Mouse (Mus musculus): ENCODE data around the gene Ptgis.
"Not testable (repeated sequence)": the region's sequence is repeated elsewhere in the genome, so short reads cannot be mapped to it uniquely, and the experiment has no call there.

The Ptgis gene

DNA sequence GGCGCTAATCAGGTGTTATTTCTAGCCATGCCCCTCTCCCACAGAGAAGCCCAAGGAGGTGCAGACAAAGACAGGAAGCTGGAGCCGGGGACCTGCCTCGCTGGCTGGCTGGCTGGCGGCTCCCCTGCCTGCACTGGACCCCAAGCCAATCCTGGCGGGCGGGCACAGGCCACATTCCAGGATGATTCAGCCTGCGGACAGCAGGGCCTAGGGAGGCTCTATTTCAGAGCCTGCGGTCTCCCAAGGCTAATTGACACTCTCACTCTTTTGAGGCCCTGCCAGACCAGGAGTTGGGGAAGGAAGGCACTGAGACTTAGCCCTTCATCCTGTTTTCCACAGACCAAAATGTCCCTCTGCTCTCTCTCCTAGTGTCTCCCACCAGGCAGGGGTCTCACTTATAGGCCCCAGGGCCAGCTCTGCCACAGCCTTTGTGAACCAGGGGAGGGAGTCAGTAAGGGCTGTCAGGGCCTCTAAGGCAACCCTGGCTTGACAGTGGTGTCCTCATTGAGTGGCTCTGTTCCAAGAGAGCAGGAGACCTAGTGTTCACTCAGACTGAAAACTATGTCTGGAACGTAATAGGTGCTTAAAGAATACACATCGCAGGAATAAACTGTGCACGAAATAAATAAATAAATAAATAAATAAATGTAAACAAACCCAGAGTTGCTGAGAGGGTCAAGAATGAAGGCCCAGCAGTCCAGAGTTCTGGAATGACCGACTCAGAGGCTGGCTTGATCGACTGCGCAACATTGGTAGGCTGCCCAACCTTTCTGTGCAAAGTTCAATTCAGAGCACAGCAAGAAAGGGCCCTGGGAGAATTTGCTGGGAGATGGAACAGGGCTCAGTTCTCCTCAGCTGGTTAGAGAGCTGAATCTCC is 8.0 kb downstream of the Ptgis start:
- no peak for DNase-seq (ENCODE audit: low spot score)

- no peak for DNase-seq (ENCODE audit: low spot score)
Measured at GRCm38 (mm10) chr2:167230554-167230953, 9.8 kb downstream of the Ptgis start.

DNA sequence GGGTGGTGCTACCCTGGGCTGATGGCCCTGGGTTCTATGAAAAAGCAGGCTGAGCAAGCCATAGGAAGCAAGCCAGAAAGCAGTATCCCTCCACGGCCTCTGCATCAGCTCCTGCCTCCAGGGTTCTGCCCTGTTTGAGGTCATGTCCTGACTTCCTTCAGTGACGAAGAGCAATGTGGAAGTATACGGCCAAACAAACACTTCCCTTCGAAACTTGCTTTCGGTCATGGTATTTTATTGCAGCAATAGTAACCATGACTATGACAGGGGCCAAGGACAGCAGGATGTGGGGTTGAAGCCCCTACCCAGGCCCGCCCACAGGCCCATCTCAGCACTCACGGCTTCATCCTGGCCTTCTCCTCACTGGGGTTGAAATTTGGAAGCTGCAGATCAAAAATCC is 15.5 kb downstream of the Ptgis start:
- DNase-seq (ENCODE audit: low spot score) = no peak

- no peak for DNase-seq (ENCODE audit: low spot score)
Measured at GRCm38 (mm10) chr2:167224194-167224593, 16.2 kb downstream of the Ptgis start.

GRCm38 (mm10) chr2:167222152-167222551 is 18.3 kb downstream of the Ptgis start:
- peak; percentile 78 for DNase-seq (ENCODE audit: low spot score)

DNA sequence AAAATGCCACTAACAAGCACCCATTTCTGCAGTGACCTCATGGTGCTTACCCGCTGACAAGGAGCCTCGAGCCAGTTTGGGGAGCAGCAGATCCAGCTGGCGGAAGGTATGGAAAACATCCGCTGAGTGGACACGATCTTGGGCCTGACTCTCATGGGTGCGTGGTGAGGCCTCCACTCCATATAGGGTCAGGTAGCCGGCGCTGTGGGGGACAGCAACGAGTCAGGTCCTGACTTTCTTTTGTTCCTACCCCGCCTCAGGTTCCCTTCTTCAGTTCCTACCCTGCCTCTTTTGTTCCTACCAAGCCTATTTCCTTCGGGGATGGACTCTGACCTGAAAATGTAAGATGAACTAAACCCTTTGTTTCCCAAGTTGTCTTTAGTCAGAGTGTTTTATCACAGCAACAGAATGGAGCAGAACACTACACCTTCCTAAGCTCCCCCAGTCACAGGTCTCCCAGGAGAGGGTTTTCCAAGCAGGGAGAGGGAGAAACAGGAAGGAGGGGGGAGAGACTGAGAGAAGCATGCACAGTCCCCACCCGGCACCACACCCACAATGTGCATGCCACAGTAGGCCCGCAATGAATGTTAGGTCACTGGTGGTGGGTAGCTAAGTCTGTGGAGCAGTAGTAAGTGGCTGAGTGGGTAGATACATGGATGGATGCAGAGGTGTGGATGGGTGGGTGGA is 19.1 kb downstream of the Ptgis start:
- no peak for DNase-seq (ENCODE audit: low spot score)

GRCm38 (mm10) chr2:167220736-167221135 is 19.7 kb downstream of the Ptgis start:
- DNase-seq (ENCODE audit: low spot score) = no peak

GRCm38 (mm10) chr2:167219154-167219775 is 21.1 kb downstream of the Ptgis start:
- DNase-seq (ENCODE audit: low spot score) = peak; percentile 90

- DNase-seq (ENCODE audit: low spot score) = no peak
Measured at GRCm38 (mm10) chr2:167213666-167214065, 26.7 kb downstream of the Ptgis start.

DNA sequence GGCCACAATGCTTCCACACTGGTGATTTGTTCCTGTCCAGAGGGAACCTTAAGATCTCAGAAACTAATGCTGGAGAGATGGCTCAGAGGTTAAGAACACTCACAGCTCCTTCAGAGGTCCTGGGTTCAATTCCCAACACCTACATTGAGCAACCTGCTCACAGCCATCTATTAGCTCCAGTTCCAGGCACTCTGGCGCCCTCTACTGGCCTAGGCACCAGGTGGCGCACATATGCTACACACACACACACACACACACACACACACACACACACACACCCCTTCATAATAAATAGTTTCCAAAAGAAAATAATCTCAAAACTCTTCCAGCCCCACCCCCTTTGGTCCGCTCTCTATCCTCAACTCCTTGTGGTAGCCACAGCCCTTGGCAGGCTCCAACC is 27.3 kb downstream of the Ptgis start:
- no peak for DNase-seq (ENCODE audit: low spot score)

DNA sequence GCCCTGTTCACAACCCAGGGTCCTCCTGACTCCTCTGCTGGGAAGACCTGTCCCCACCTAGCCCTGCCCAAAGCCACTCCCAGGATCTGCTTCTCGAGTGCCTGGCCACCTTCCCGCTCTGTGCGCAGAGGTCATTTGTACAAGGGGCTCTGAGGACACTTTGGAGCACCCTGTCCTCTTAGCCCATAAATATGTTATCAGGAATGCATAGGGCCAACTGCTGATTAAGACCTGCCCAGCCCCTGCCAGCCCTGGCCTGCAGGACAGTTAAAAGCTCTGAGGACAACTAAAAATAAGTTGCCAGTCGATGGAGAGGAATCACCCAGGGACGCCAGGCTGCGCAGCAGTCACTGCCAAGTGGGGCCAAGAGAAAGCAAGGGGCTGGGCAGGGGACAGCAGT is 27.9 kb downstream of the Ptgis start:
- no peak for DNase-seq (ENCODE audit: low spot score)

DNA sequence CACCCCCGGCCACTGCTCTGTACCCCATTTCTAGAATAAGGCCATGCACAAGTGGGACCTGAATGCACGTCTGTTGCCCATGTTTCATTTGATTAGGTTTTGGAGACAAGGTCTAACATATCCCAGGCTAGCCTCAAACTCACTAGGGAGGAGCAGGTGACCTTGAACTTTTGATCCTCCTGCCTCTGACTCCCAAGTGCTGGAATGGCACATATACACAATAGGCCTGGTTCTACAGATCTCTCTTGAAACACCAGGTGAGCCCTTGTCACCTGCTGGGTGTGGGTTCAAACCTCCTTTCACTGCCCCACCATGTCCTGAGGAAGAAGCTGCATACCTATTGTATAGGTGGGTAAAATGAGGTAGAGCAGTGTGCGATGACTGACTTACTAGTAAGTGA is 28.3 kb downstream of the Ptgis start:
- no peak for DNase-seq (ENCODE audit: low spot score)

DNA sequence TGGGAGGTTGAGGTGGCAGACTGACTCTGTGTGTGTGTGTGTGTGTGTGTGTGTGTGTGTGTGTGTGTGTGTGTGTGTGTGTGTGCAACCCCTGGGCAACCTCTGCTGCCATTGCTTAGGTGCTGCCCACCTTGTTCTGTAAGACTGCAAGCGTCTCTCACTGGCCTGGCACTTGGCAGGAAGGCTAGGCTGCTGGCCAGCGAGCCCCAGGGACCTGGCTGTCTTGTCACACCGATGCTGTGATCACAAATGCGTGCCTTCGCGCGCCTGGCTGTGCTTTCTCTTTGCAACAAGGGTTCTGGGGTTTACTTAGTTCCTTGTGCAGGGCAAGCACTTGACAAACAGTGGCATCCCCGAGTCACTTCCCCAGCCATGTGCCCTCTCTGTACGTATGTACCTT is 30.5 kb downstream of the Ptgis start:
- DNase-seq (ENCODE audit: low spot score) = no peak

DNA sequence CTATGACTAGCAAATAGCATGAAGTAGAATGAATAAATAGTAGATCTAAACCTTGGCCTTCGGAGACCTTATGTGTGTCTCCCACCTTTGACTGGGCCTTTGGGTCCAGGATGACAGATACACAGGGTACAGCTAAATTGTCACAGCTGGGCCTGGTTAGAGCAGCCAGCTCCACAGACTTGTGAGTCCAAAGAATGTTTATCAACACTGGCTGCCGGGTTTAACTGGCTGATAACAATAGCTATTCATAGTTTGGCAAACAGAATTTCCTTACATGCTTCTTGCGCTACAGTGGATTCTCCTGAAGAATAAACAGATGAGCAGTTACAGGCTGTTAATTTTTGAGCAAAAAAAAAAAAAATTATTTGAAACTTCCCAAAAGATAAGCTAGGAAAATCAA is 31.4 kb downstream of the Ptgis start:
- DNase-seq (ENCODE audit: low spot score) = no peak

DNA sequence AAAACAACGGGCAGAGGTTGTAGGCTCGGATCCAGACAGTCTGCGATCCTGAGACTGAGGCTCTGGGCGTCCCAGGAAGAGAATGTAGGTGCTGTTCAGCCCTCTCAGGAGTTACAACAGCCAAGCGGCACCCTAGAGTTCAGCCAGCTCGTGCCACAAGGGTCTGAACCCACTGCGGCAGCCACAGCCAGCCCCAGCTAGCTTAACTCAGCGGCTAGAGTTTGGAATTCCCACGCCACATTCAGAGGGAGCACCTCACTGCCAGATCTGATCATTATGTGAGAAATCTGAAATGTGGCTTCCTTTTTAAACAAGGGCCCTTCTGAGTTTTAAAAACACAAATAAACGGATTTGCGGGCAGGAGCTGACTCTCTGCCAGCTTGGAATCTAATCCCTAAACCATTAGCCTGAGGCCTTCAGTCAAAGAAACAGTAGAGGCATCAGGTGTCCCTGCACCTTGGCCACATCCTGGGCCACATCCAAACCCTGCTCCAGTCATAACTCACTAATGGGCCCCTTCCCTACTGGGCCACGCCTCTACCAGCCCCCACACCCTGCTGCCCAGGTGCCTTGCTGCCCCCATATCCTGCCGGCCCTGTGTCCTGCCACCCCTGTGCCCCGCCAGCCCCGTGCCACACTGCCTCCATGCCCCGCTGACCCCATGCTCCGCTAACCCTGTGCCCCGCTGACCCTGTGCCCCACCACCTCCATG is 34.3 kb downstream of the Ptgis start:
- no peak for DNase-seq (ENCODE audit: low spot score)

DNA sequence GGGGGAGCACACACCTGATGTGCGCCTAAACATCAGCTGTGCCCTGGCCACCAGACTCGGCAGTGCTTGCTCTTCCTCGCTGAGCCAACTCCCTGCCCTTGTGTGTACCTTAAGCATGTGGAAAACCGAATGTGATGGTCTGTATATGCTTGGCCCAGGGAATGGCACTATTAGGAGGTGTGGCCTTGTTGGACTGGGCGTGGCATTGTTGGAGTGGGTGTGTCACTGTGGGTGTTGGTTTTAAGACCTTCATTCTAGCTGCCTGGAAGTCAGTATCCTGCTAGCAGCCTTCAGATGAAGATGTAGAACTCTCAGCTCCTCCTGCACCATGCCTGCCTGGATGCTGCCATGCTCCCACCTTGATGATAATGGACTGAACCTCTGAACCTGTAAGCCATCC is 35.7 kb downstream of the Ptgis start:
- DNase-seq (ENCODE audit: low spot score) = not testable (repeated sequence)

DNA sequence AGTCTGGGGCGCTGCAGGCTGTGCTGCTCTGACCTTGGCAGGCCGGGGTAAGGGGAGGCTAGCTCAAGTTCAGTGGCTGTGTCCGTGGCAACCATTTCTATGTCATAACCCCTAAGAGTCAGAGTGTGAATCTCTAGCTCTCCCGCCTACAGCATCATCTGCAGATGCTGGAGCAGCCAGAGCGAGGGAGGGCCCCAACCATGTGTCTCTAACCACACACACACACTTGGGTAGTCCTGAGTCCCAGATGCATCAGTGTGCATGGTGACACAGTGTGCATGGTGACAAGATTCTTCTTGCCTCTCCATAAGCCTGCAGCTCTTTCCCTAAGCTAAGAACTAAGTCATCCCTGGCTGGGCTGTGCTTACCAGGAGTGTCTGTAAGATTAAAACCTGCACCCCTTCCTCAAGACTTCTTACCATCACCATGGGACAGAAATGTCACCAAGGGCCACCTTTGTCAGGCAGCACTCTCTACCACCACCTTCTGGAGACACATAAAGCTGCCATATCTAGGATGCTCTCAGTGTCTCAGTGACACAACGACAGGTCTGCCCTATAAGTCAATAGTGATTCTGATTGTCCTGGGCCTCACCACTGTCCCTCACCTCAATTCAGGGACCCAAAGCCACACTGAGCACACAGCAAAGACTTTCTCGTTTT is 36.8 kb downstream of the Ptgis start:
- peak; percentile 29 for DNase-seq (ENCODE audit: low spot score)

- DNase-seq (ENCODE audit: low spot score) = peak; percentile 83
Measured at GRCm38 (mm10) chr2:167201463-167202291, 38.7 kb downstream of the Ptgis start.

DNA sequence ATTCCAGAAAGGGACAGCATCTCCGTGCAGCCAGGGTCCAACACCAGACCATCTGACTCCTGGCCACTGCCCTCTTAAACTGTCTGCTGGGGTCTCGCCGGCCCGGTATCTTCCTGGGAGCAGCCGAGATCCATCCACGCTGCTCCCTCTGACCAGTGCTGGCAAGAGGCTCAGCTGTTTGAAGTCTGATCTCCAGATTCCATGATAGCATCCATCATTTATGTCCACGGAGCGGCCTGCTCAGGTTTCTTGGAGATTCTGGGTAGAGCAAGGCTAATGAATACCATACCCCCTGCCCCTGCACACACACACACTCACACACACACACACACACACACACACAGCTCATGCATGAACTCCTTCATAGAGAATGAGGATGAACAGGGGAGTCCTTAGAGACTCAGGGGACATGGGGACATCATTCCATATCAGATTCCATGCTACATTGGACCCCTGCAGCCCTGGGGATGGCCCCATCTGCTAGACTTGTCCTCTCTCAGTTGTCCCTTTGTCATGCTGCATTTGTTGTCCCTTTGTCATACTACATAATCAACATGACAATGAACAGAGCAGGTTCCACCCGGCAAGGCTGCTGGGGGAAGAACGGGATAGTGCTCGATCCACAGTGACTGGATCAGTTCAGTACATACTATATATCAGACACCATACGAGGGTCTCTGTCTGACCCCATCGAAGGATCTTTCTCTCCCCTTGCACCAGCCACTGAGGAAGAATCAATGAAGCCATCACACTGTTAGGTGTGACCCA is 41.6 kb downstream of the Ptgis start:
- no peak for DNase-seq (ENCODE audit: low spot score)

DNA sequence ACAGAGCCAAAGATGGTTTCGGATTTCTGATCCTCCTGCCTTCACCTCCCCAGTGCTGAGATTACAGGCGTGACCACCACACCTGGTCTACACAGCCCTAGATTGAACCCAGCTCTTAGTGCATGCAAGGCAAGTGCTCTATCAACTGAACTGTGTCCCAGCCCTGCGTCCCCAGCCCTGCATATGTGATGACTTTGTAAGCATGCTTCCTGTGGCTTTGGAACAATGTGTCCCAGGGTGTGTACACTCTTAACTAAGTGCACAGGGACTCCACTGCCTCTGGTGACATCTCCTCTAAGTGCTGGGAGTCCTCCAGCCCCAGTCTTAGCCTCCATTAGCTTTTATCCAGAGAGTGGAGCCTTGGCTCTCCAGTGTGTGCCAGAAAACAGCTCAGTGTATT is 47.0 kb downstream of the Ptgis start:
- DNase-seq (ENCODE audit: low spot score) = no peak

Data from layer of hippocampus, adult 11-12 months (tissue).